Mouse (Mus musculus) heart, embryonic 11.5 days (tissue): Measurements from ENCODE around the gene Tenm2. TPM values are rescaled to one million over a fixed set of nuclear protein-coding genes. Genes with fewer than 3 reads are reported as not detected.
A peak's percentile ranks its signal among the peaks of the same experiment; 100 is the strongest.

ENCODE experiments used
- ATAC-seq: fragments of 200-750 bp; cut with Nextera tagmentation; replicated peaks from 2 replicates; pipeline ENCODE4 v1.8.0; 2017; ENCODE audit warnings: moderate library complexity; ENCODE audit not compliant: insufficient number of reproducible peaks, low FRiP score, low TSS enrichment
- H3K27ac ChIP-seq: fragments of 300-500 bp; sonication (generic); 2 replicates; pipeline ENCODE4 v1.5.1; 2014; ENCODE audit warnings: mild to moderate bottlenecking, low read depth, low read length
- H3K27me3 ChIP-seq: fragments of 300-500 bp; sonication (generic); 2 replicates; pipeline ENCODE4 v1.6.1; 2014; ENCODE audit warnings: mild to moderate bottlenecking, low read length, mixed read lengths; ENCODE audit not compliant: control insufficient read depth, insufficient read depth
- H3K36me3 ChIP-seq: fragments of 300-500 bp; sonication (generic); 2 replicates; pipeline ENCODE4 v1.6.1; 2014; ENCODE audit warnings: mild to moderate bottlenecking, low read length, moderate library complexity, mixed read lengths; ENCODE audit not compliant: control insufficient read depth, insufficient read depth
- H3K4me1 ChIP-seq: fragments of 300-500 bp; sonication (generic); 2 replicates; pipeline ENCODE4 v1.6.1; 2014; ENCODE audit warnings: low read length; ENCODE audit not compliant: control insufficient read depth, insufficient read depth
- H3K4me2 ChIP-seq: fragments of 300-500 bp; sonication (generic); 2 replicates; pipeline ENCODE4 v1.6.1; 2014; ENCODE audit warnings: mild to moderate bottlenecking, moderate library complexity
- H3K4me3 ChIP-seq: fragments of 300-500 bp; sonication (generic); 2 replicates; pipeline ENCODE4 v1.5.1; 2014; ENCODE audit warnings: low read depth, low read length
- H3K9ac ChIP-seq: fragments of 300-500 bp; sonication (generic); 2 replicates; pipeline ENCODE4 v1.6.1; 2014; ENCODE audit warnings: mild to moderate bottlenecking, low read depth, low read length, moderate library complexity
- H3K9me3 ChIP-seq: fragments of 300-500 bp; sonication (generic); replicated peaks from 2 replicates; pipeline ENCODE4 v1.6.1; 2016; ENCODE audit warnings: low read length; ENCODE audit not compliant: control insufficient read depth
- WGBS: fragments of 180-500 bp; shearing (Covaris S2); extraction: QIAGEN DNeasy Blood & Tissue Kit; methylation state at CpG from one replicate; pipeline ENCODE4 v1.1.7; 2014; ENCODE audit not compliant: insufficient replicate concordance; 5-methylcytosine and 5-hydroxymethylcytosine counted together
- polyA plus RNA-seq: library from polyadenylated mRNA; unstranded; fragments of >200 nt; fragmentation: Nextera tagmentation; extraction: Ambion mirVana; gene quantifications from 2 replicates; pipeline ENCODE4 v1.2.1, GENCODE M21; 2014

Tenm2 gene
- polyA plus RNA-seq, 1 experiment from 2014 or later, result 1.4 TPM

GRCm38 (mm10) chr11:36560785-36561548 lies 674.8 kb downstream of the Tenm2 start:
- ATAC-seq, result no peak
- no peaks in the 10 kb centered on the region for H3K9me3 ChIP-seq
- H3K4me1 ChIP-seq, result no peaks in the 10 kb centered on the region
- no peak overlapping the region for H3K4me2 ChIP-seq
- H3K9ac ChIP-seq, result no peak overlapping the region
- WGBS, result 80% methylated on average over 7 of the region's 7 CpGs
- H3K27me3 ChIP-seq, result no peaks in the 10 kb centered on the region
- H3K36me3 ChIP-seq, result no peaks in the 10 kb centered on the region
- no peak overlapping the region for H3K4me3 ChIP-seq
- H3K27ac ChIP-seq, result no peak overlapping the region

- Histone ChIP-seq H3K4me3 (no peak overlapping the region), H3K27me3 (no peaks in the 10 kb centered on the region), H3K4me1 (no peaks in the 10 kb centered on the region), H3K9ac (no peak overlapping the region), H3K9me3 (no peaks in the 10 kb centered on the region), H3K27ac (no peak overlapping the region), H3K4me2 (no peak overlapping the region), H3K36me3 (no peaks in the 10 kb centered on the region)
- WGBS, result 84% methylated on average over 6 of the region's 6 CpGs
- no peak for ATAC-seq
Measured at GRCm38 (mm10) chr11:36557316-36557715, 678.4 kb downstream of the Tenm2 start.

GRCm38 (mm10) chr11:36553286-36553685 lies 682.5 kb downstream of the Tenm2 start:
- H3K36me3 ChIP-seq, result no peaks in the 10 kb centered on the region
- no peak overlapping the region for H3K4me3 ChIP-seq
- WGBS, result 71% methylated on average over 5 of the region's 5 CpGs
- no peak for ATAC-seq
- no peak overlapping the region for H3K9ac ChIP-seq
- H3K27ac ChIP-seq, result no peak overlapping the region
- no peaks in the 10 kb centered on the region for H3K9me3 ChIP-seq
- no peak overlapping the region for H3K4me2 ChIP-seq
- H3K4me1 ChIP-seq, result peaks cover 8% of the 10 kb centered on the region; the same call in 1 of the 2 replicates
- no peaks in the 10 kb centered on the region for H3K27me3 ChIP-seq

GRCm38 (mm10) chr11:36550649-36551048 lies 685.1 kb downstream of the Tenm2 start:
- no peak overlapping the region for H3K4me3 ChIP-seq
- H3K27me3 ChIP-seq, result no peaks in the 10 kb centered on the region
- H3K4me1 ChIP-seq, result peaks cover 8% of the 10 kb centered on the region; the same call in 1 of the 2 replicates
- H3K9me3 ChIP-seq, result no peaks in the 10 kb centered on the region
- no peak overlapping the region for H3K27ac ChIP-seq
- WGBS, result 80% methylated on average over 4 of the region's 4 CpGs
- H3K4me2 ChIP-seq, result no peak overlapping the region
- H3K36me3 ChIP-seq, result no peaks in the 10 kb centered on the region
- H3K9ac ChIP-seq, result no peak overlapping the region
- ATAC-seq, result no peak

GRCm38 (mm10) chr11:36549398-36550139 lies 686.2 kb downstream of the Tenm2 start:
- Histone ChIP-seq H3K36me3 (no peaks in the 10 kb centered on the region), H3K27ac (no peak overlapping the region), H3K4me1 (peaks cover 8% of the 10 kb centered on the region; the same call in 1 of the 2 replicates), H3K4me3 (no peak overlapping the region), H3K9ac (no peak overlapping the region), H3K27me3 (no peaks in the 10 kb centered on the region), H3K9me3 (no peaks in the 10 kb centered on the region), H3K4me2 (peak overlapping the region; percentile 22; the same call in 1 of the 2 replicates)
- WGBS, result 49% methylated on average over 11 of the region's 11 CpGs
- no peak for ATAC-seq

- Histone ChIP-seq H3K27me3 (no peaks in the 10 kb centered on the region), H3K27ac (no peak overlapping the region), H3K4me3 (no peak overlapping the region), H3K4me1 (peaks cover 8% of the 10 kb centered on the region; the same call in 1 of the 2 replicates), H3K4me2 (no peak overlapping the region), H3K9ac (no peak overlapping the region), H3K36me3 (no peaks in the 10 kb centered on the region), H3K9me3 (no peaks in the 10 kb centered on the region)
- ATAC-seq, result no peak
- 78% methylated on average over 4 of the region's 4 CpGs for WGBS
Measured at GRCm38 (mm10) chr11:36548139-36548538, 687.6 kb downstream of the Tenm2 start.

- Histone ChIP-seq H3K9ac (no peak overlapping the region), H3K4me3 (no peak overlapping the region), H3K4me2 (no peak overlapping the region), H3K27ac (no peak overlapping the region), H3K36me3 (no peaks in the 10 kb centered on the region), H3K4me1 (no peaks in the 10 kb centered on the region), H3K9me3 (no peaks in the 10 kb centered on the region), H3K27me3 (no peaks in the 10 kb centered on the region)
- no peak for ATAC-seq
- WGBS, result 83% methylated on average over 4 of the region's 4 CpGs
Measured at GRCm38 (mm10) chr11:36538144-36538543, 697.6 kb downstream of the Tenm2 start.

GRCm38 (mm10) chr11:36537573-36538133 lies 698.1 kb downstream of the Tenm2 start:
- ATAC-seq, result no peak
- H3K4me1 ChIP-seq, result no peaks in the 10 kb centered on the region
- H3K4me2 ChIP-seq, result no peak overlapping the region
- 84% methylated on average over 9 of the region's 9 CpGs for WGBS
- no peak overlapping the region for H3K9ac ChIP-seq
- no peak overlapping the region for H3K4me3 ChIP-seq
- H3K27ac ChIP-seq, result no peak overlapping the region
- no peaks in the 10 kb centered on the region for H3K36me3 ChIP-seq
- H3K27me3 ChIP-seq, result no peaks in the 10 kb centered on the region
- no peaks in the 10 kb centered on the region for H3K9me3 ChIP-seq
